Mouse (Mus musculus) retina, embryonic 14.5 days (tissue): ENCODE results near the gene Wbp2.
A peak's percentile ranks its signal among the peaks of the same experiment; 100 is the strongest.

ENCODE experiments used
- DNase-seq: peaks from one replicate; pipeline ENCODE4 v3.0.0-alpha.2; 2015; ENCODE audit warnings: low spot score

The Wbp2 gene

DNA sequence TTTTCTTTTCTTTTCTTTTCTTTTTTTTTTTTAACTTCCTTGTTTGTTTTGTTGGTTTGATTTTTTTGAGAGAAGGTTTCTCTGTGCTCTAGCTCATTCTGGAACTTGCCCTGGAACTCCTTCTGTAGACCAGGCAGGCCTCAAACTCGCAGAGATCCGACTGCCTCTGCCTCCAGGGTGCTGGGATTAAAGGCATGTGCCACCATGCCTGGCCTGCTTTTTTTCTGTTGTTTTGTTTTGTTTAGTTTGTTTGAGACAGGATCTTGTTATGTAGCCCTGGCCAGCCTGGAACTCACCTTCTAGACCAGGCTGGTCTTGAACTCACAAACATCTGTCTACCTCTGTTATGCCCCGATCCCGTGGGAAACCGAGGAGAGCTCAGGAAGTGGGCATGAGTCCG, 2.8 kb upstream of the Wbp2 start:
- no peak for DNase-seq

DNA sequence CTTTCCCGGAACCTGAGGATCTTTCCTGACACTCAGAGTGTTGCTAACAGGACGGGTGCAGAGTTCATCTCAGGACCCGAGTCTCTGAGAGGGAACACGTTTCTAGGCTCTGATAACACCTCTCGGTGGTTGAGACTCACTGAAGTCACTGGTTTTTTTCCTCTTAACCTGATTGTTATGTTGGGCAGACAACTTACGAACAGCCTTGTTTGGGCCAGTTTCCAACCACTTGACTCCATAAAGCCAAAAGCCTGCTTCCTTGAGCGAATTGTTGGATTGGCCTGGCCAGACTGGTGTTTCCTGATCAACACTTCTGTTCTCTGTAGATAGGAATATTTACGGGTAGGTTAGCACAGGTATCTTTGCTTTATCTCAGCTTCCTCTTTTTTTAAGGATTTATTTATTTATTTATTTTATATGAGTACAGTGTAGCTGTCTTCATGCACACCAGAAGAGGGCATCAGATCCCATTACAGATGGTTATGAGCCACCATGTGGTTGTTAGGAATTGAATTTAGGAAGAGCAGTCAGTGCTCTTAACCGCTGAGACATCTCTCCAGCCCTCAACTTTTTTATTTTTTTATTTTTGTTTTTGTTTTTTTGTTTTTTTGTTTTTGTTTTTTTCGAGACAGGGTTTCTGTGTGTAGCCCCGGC, 2.1 kb upstream of the Wbp2 start:
- DNase-seq, result no peak

- no peak for DNase-seq
Measured at GRCm38 (mm10) chr11:116088188-116088587, 1.4 kb upstream of the Wbp2 start.

- DNase-seq, result peak; percentile 89
Measured at GRCm38 (mm10) chr11:116087194-116088130, 667 bp upstream of the Wbp2 start.

GRCm38 (mm10) chr11:116084166-116084565, 2.6 kb downstream of the Wbp2 start:
- DNase-seq, result no peak

DNA sequence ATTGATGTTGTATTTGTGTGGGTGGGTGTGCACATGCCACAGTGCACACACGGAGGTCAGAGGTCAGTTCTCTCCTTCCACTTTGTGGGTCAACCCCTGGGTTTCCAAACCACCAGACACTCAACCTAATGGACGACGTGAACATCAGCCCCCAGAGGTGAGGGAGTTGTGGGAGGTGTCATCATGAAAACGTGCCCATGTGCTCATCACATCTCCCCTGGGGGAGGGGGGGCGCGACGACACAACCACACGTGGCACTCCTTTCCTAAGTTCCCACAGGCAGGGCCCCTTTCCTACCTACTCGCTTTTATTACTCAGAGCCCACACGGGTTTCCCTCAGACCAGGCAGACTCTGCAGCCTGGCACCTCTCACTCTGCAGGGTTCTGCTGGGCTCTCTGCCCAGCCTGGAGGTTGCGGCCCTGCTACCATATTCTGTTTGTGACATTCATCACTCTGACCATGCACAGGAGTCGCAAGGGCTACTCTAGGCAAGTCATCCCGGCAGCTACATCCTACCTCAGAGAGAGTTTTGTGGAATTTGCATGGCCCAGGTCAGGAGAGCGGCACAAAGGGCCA, 3.6 kb downstream of the Wbp2 start:
- DNase-seq, result no peak

- peak; percentile 35 for DNase-seq
Measured at GRCm38 (mm10) chr11:116081081-116081480, 5.7 kb downstream of the Wbp2 start.

- DNase-seq, result no peak
Measured at GRCm38 (mm10) chr11:116079511-116079910, 7.3 kb downstream of the Wbp2 start.

DNA sequence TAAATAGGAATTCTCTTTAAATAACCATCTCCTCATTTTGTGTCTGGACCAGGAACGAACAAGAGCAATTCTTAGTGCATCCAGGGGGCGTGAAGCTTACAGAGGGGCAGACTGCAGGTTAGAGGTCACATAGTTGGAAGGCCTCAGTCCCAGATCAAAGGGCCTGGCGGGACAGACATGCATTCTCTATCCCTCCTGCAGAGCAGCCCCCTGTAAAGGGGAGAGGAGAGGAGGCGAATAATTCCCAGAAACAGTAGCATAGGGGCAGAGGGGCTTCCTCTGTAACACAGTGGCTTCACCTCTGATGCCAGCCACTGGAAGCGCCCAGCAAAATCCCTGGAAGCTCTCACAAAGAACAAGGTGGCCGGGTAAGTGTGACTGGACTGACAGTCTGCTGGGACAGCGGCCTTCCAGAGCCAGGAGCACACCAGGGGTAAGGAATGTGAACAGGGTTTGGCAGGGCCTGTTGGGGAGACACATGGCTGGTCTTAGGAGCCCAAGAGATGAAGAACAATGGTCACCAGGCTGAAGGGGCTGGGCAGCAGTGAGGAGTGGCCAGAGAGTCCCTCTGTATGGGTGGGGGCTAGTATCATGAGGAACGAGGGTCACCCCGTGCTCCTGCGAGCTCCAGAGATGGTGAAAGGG, 8.0 kb downstream of the Wbp2 start:
- peak; percentile 19 for DNase-seq

DNA sequence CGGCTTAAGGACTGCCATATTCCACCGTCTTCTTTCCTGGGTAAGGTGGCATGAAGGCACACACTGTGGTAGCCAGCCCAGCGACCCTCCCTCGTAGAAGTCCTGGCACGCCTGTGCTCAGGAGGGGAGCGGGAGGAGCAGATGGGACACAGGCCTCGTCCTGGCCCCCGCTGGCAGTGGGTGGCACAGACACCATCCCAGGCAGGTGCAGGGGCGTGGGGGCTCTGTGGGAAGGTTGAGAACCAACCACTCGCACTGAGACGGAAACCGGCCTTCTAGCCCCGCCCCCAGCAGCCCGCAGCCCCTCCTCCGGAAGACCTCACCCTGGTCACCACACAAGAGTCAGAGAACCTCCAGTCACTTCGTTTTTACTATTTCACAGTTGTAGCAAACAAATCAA, 8.6 kb downstream of the Wbp2 start:
- peak; percentile 57 for DNase-seq

GRCm38 (mm10) chr11:116077446-116078204, 9.2 kb downstream of the Wbp2 start, which contains the start of gene Unc13d:
Gene Unc13d, minus strand, starts transcription at chr11:116077961.
- DNase-seq, result no peak

GRCm38 (mm10) chr11:116076836-116077235, 10.0 kb downstream of the Wbp2 start:
- no peak for DNase-seq

GRCm38 (mm10) chr11:116076266-116076540, 10.6 kb downstream of the Wbp2 start:
- no peak for DNase-seq

- no peak for DNase-seq
Measured at GRCm38 (mm10) chr11:116075539-116076265, 11.1 kb downstream of the Wbp2 start.

DNA sequence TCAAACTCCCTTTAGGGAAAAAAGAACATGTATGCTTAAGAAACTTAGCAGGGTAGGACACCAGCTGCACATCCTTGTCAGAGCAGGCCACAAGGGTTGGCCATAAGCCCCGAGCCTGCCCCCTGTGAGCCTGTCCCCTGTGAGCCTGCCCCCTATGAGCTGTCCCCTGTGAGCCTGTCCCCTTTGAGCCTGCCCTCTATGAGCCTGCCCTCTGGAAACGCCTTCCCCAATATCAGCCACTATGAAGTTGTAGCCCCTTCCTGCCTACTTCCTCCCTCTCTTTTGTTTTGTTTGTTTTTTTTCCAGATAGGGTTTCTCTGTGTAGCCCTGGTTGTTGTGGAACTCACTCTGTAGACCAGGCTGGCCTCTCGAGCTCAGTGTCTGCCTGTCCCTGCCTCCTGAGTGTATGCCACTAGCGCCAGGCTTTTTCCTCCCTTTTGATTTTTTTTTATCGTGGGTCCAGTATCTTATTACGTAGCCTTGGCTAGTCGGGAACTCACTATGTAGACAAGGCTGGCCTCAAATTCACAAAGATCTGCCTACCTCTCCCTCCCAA, 12.3 kb downstream of the Wbp2 start:
- DNase-seq, result no peak

- no peak for DNase-seq
Measured at GRCm38 (mm10) chr11:116072608-116073007, 14.2 kb downstream of the Wbp2 start.

GRCm38 (mm10) chr11:116071510-116071909, 15.3 kb downstream of the Wbp2 start:
- DNase-seq, result peak; percentile 48

- DNase-seq, result no peak
Measured at GRCm38 (mm10) chr11:116065345-116065744, 21.4 kb downstream of the Wbp2 start.

DNA sequence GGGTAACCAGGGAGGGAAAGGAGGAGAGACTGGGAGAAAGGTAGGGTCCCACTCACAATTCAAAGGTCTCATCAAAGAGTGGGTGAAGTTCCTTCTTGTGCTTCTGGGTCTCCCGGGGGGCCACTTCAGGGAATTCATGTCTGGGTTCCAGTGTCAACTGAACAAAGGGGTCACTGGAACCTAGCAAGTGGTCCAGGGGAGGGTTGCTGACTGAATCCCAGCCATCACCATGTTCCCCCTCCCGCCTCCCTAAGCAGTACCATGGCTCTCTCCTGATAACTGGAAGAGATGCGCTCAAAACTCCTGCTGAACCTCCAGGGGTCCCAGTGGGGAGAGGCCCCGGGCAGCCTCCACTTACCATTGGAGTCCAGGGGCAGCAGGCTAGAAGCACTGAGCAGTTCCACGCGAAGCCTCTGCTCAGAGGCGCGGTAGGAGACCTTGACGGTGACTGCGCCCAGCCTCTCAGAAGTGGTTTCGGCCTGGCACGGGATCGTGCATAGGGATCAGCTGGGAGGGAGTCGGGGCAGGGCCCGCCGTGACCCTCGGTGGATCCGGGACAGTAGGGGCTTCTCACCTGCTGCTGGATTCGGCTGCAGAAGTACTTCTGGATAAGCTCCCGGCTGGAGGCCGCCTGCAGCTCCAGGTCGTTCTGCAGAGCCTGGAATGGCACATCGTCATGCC, 22.5 kb downstream of the Wbp2 start:
- DNase-seq, result no peak

GRCm38 (mm10) chr11:116063562-116063961, 23.2 kb downstream of the Wbp2 start:
- DNase-seq, result no peak
